Mouse (Mus musculus) embryo, embryonic 11 days (tissue): ENCODE measurements at regions not wholly inside any gene's neighbourhood (a gene's known extent, or its start where the extent isn't known, plus 50 kb on each side); places are given as distances from the start of the nearest gene placed in this dataset.

Source experiments
- DNase-seq: peaks from one replicate; pipeline ENCODE4 v3.0.0-alpha.2; 2015

DNA sequence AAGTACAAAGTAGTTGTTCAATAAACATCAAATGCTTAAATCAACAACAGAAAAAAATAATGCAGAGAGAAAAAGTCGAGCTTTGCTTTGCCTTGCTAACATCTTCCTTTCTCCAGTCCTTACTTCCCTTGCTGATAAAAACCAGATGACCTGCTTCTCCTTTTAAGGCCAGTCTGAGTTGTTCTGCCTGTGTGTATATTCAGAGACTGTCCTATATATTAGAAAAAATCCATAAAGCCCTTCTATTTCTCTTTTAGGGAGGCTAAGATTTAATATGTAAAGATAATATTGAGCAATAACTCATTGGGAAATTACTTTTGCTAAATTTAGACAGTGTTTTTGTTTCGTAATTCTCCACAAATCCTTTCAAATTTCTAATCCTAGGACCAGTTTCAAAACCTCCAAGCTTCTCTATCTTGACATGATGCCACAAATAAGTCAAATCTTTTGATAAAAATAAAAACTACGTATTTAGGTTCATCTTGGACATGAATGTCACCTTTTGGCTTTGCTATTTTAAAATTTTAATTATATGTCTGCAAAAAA lies 361.0 kb upstream of the Kif18a start:
- DNase-seq: no peak

GRCm38 (mm10) chr2:108920111-108920510 lies 360.4 kb upstream of the Kif18a start:
- DNase-seq: no peak

- no peak for DNase-seq
Observed at GRCm38 (mm10) chr2:108935981-108936762, 344.4 kb upstream of the Kif18a start.

DNA sequence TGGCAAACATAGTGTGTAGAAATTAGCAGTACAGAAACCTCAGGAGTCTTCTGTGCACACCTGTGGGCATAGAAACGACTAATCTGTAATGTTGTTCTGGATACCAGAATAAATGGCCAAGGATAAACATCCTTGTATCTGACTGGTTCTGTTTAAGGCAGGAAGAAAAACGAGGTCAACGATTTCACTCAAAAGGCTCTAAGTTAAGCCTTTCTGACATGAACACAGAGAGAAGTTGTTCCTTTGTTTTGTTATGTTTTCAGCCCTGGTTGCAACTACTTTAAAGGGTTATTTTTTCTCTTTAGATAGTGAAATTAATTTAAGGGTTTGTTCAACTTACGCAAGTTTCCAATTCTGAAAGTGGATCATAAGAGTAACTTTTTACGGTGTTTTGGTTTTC lies 299.6 kb upstream of the Kif18a start:
- no peak for DNase-seq

DNA sequence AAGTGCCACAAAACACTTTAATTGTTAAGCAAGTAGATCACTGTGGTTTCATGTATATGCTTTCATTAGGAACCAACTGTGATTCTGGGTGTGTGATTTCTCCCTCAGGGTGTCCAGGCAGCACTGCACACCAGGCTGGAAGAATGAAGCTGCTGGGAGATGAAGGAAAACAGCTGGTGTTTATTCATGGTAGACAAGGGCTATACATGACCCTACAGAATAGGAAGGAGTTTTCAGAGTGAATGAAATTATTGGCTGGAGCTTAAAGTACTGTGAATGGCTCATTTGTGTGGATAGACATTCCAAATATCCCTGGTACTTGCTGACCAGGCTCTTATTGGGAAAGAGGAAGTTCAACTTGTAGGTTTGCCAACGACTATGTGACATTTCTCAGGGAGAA lies 264.3 kb upstream of the Kif18a start:
- DNase-seq: no peak

- peak; percentile 39 for DNase-seq
Observed at GRCm38 (mm10) chr2:109017018-109017707, 263.4 kb upstream of the Kif18a start.

GRCm38 (mm10) chr2:109038131-109038695 lies 242.3 kb upstream of the Kif18a start:
- no peak for DNase-seq
